Mouse (Mus musculus) MEL (cell line): ENCODE measurements at regions not wholly inside any gene's neighbourhood (a gene's known extent, or its start where the extent isn't known, plus 50 kb on each side); places are given as distances from the start of the nearest gene placed in this dataset.

ENCODE experiments used
- DNase-seq: peaks from one replicate; pipeline ENCODE4 v3.0.0; 2011; ENCODE audit warnings: low read depth, low spot score
- H3K27ac ChIP-seq: 2 replicates; pipeline ENCODE4 v1.5.1; 2012; ENCODE audit warnings: low read depth, mild to moderate bottlenecking, control low read depth, low read length, moderate library complexity; ENCODE audit not compliant: control insufficient read depth
- H3K27me3 ChIP-seq, 2 experiments: fragments of 150-350 bp in 1 of 2; sonication (generic) in 1 of 2; 2 replicates each; pipeline ENCODE4 v1.6.1; 2012; ENCODE audit warnings: low read length in 2 of 2, mild to moderate bottlenecking in 2 of 2, improper control_type of control experiment in 1 of 2, moderate library complexity in 1 of 2; ENCODE audit not compliant: insufficient read depth in 2 of 2, control insufficient read depth in 1 of 2
- H3K36me3 ChIP-seq, 2 experiments: 2 replicates each; pipeline ENCODE4 v1.6.1; 2012 to 2014; ENCODE audit warnings: low read length in 2 of 2, improper control_type of control experiment in 1 of 2, inconsistent platforms in 1 of 2, mild to moderate bottlenecking in 1 of 2; ENCODE audit not compliant: insufficient read depth in 2 of 2, control insufficient read depth in 1 of 2
- H3K4me1 ChIP-seq, 2 experiments: fragments of 150-350 bp in 1 of 2; sonication (generic) in 1 of 2; 2 replicates each; pipeline ENCODE4 v1.6.1; 2012; ENCODE audit warnings: low read length in 2 of 2, improper control_type of control experiment in 1 of 2, mild to moderate bottlenecking in 1 of 2; ENCODE audit not compliant: insufficient read depth in 2 of 2, control insufficient read depth in 1 of 2
- H3K4me3 ChIP-seq, 2 experiments: fragments of 150-350 bp in 1 of 2; sonication (generic) in 1 of 2; 2 replicates each; pipeline ENCODE4 v1.5.1; 2012; ENCODE audit warnings: low read depth in 2 of 2, low read length in 2 of 2, mild to moderate bottlenecking in 2 of 2, moderate library complexity in 2 of 2, control low read depth in 1 of 2, improper control_type of control experiment in 1 of 2; ENCODE audit not compliant: control insufficient read depth in 1 of 2, insufficient read depth in 1 of 2
- H3K79me2 ChIP-seq: 2 replicates; pipeline ENCODE4 v1.6.1; 2012; ENCODE audit warnings: mild to moderate bottlenecking, low read length, moderate library complexity; ENCODE audit not compliant: control insufficient read depth, poor library complexity, insufficient read depth
- H3K9ac ChIP-seq: 2 replicates; pipeline ENCODE4 v1.6.1; 2012; ENCODE audit warnings: low read depth, mild to moderate bottlenecking, control low read depth, low read length, moderate library complexity; ENCODE audit not compliant: control insufficient read depth, poor library complexity, severe bottlenecking
- H3K9me3 ChIP-seq: fragments of 150-350 bp; sonication (generic); replicated peaks from 2 replicates; pipeline ENCODE4 v1.6.1; 2012; ENCODE audit warnings: mild to moderate bottlenecking, low read length, improper control_type of control experiment, moderate library complexity; ENCODE audit not compliant: insufficient read depth
- BHLHE40 ChIP-seq: IDR thresholded peaks from 2 replicates; pipeline ENCODE4 v1.6.1; 2012; ENCODE audit warnings: low read depth, mild to moderate bottlenecking, inconsistent platforms, low read length, improper control_type of control experiment, borderline replicate concordance
- CHD1 ChIP-seq: IDR thresholded peaks from 2 replicates; pipeline ENCODE4 v1.6.1; 2012; ENCODE audit warnings: low read depth, mild to moderate bottlenecking, inconsistent platforms, low read length, improper control_type of control experiment
- CHD2 ChIP-seq: IDR thresholded peaks from 2 replicates; pipeline ENCODE4 v1.6.1; 2011; ENCODE audit warnings: low read length, improper control_type of control experiment
- CTCF ChIP-seq, 3 experiments: IDR thresholded peaks in 2 of 3; conservative IDR thresholded peaks in 1 of 3; 2 replicates each; pipeline ENCODE4 v1.5.1; 2011 to 2012; ENCODE audit warnings: low read length in 3 of 3, low read depth in 2 of 3, mild to moderate bottlenecking in 2 of 3, improper control_type of control experiment in 1 of 3, inconsistent platforms in 1 of 3, mixed read lengths in 1 of 3, moderate library complexity in 1 of 3; ENCODE audit not compliant: control insufficient read depth in 1 of 3, insufficient read depth in 1 of 3, poor library complexity in 1 of 3, severe bottlenecking in 1 of 3
- ELF1 ChIP-seq: IDR thresholded peaks from 2 replicates; pipeline ENCODE4 v1.6.1; 2014; ENCODE audit warnings: low read depth, mild to moderate bottlenecking, inconsistent platforms, low read length, improper control_type of control experiment, moderate library complexity
- GABPA ChIP-seq: IDR thresholded peaks from 2 replicates; pipeline ENCODE4 v1.6.1; 2012; ENCODE audit warnings: low read depth, mild to moderate bottlenecking, inconsistent platforms, low read length, improper control_type of control experiment, moderate library complexity
- HCFC1 ChIP-seq: IDR thresholded peaks from 2 replicates; pipeline ENCODE4 v1.6.1; 2012; ENCODE audit warnings: low read depth, mild to moderate bottlenecking, inconsistent platforms, low read length, improper control_type of control experiment, moderate library complexity
- MAFK ChIP-seq: IDR thresholded peaks from 2 replicates; pipeline ENCODE4 v1.6.1; 2011; ENCODE audit warnings: low read depth, mild to moderate bottlenecking, low read length, improper control_type of control experiment, borderline replicate concordance
- MAX ChIP-seq: IDR thresholded peaks from 2 replicates; pipeline ENCODE4 v1.6.1; 2011; ENCODE audit warnings: low read length, improper control_type of control experiment
- MAZ ChIP-seq: IDR thresholded peaks from 2 replicates; pipeline ENCODE4 v1.6.1; 2012; ENCODE audit warnings: low read depth, mild to moderate bottlenecking, inconsistent platforms, low read length, improper control_type of control experiment
- MXI1 ChIP-seq: IDR thresholded peaks from 2 replicates; pipeline ENCODE4 v1.6.1; 2011; ENCODE audit warnings: mild to moderate bottlenecking, low read depth, low read length, improper control_type of control experiment
- MYB ChIP-seq: IDR thresholded peaks from 2 replicates; pipeline ENCODE4 v1.6.1; 2011; ENCODE audit warnings: mild to moderate bottlenecking, low read depth, low read length, improper control_type of control experiment
- MYC ChIP-seq: IDR thresholded peaks from 2 replicates; pipeline ENCODE4 v1.6.1; 2011; ENCODE audit warnings: low read depth, mild to moderate bottlenecking, low read length, improper control_type of control experiment, moderate library complexity
- NELFE ChIP-seq: IDR thresholded peaks from 2 replicates; pipeline ENCODE4 v1.6.1; 2011; ENCODE audit warnings: low read depth, low read length, improper control_type of control experiment
- POLR2AphosphoS2 ChIP-seq: IDR thresholded peaks from 2 replicates; pipeline ENCODE4 v1.6.1; 2011; ENCODE audit warnings: low read length, improper control_type of control experiment
- POLR2AphosphoS5 ChIP-seq: IDR thresholded peaks from 2 replicates; pipeline ENCODE4 v1.6.1; 2012; ENCODE audit warnings: low read depth, borderline replicate concordance, mild to moderate bottlenecking, inconsistent platforms, low read length, moderate library complexity, mixed read lengths
- RAD21 ChIP-seq: IDR thresholded peaks from 2 replicates; pipeline ENCODE4 v1.6.1; 2011; ENCODE audit warnings: mild to moderate bottlenecking, low read depth, low read length, improper control_type of control experiment
- SIN3A ChIP-seq: IDR thresholded peaks from 2 replicates; pipeline ENCODE4 v1.6.1; 2012; ENCODE audit warnings: low read length, improper control_type of control experiment, inconsistent platforms
- TBP ChIP-seq: IDR thresholded peaks from 2 replicates; pipeline ENCODE4 v1.8.0; 2011; ENCODE audit warnings: low read depth, low read length, improper control_type of control experiment
- TCF12 ChIP-seq: IDR thresholded peaks from 2 replicates; pipeline ENCODE4 v1.6.1; 2014; ENCODE audit warnings: low read depth, mild to moderate bottlenecking, inconsistent platforms, low read length, improper control_type of control experiment, moderate library complexity
- UBTF ChIP-seq: IDR thresholded peaks from 2 replicates; pipeline ENCODE4 v1.6.1; 2012; ENCODE audit warnings: low read depth, mild to moderate bottlenecking, inconsistent platforms, low read length, improper control_type of control experiment, moderate library complexity, borderline replicate concordance; ENCODE audit not compliant: insufficient read depth
- USF1 ChIP-seq: IDR thresholded peaks from 2 replicates; pipeline ENCODE4 v1.6.1; 2014; ENCODE audit warnings: low read depth, mild to moderate bottlenecking, inconsistent platforms, low read length, improper control_type of control experiment, moderate library complexity
- ZMIZ1 ChIP-seq: IDR thresholded peaks from 2 replicates; pipeline ENCODE4 v1.6.1; 2012; ENCODE audit warnings: low read depth, mild to moderate bottlenecking, inconsistent platforms, low read length, improper control_type of control experiment, moderate library complexity
- ZNF384 ChIP-seq: IDR thresholded peaks from 2 replicates; pipeline ENCODE4 v1.6.1; 2012; ENCODE audit warnings: low read depth, mild to moderate bottlenecking, inconsistent platforms, low read length, improper control_type of control experiment

DNA sequence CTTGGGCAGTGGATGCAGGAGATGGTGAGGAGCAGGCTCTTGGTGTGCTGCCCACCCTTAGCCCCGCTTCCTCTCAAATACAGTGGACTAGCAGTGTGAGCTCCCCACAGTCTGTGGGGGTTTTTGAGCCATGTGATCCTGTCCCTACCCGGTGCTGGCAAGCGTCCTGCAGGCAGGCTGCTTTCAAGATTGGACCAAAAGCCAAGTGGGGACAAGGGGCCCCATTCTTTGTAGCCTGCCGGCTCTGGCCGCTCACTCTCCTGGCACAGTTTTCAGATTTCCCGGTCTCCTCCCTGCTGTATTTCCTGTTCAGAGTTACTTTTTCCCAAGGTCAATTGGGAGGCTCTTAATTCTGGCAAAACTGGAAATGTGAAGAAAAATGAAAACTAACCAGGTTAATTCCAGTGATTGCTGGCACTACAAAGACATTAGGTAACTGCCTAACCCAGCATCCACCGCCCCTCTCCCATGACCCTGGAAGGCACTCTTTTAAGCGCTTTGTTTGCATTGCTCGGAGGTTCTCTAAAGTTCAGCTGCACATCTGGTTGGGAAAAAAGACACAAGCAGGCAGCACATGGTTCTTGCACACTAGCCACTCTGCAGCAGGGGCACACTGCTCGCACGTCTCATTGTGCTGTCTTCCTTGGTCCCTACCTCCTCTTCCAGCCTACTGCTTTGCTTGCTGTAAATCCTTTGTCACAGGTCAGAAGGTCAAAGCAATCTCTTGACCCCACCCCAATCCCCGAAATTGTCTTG is 105.6 kb downstream of the Rassf10 start:
- DNase-seq, result no peak

DNA sequence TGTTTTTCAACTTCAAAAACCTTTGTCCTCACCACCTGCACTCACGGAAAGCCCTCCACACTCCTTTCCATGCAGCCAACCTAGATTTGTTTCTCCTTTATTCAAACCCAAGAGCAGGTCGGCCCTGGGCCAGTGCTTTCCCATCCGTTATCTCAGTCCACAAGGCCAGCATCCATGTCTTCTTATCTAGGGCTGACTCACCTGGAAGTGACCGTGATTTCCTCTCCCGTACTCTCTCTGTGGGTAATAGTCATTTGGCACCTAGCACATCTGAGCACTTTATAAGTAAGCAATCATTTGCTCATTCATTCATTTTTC is 106.2 kb downstream of the Rassf10 start:
- Histone ChIP-seq H3K9me3 (no peaks in the 10 kb centered on the region), H3K9ac (no peak overlapping the region), H3K79me2 (no peaks in the 10 kb centered on the region), H3K4me1 (no peaks in the 10 kb centered on the region), H3K4me3 (no peak overlapping the region), H3K27ac (no peak overlapping the region), H3K27me3 (no peaks in the 10 kb centered on the region), H3K36me3 (no peaks in the 10 kb centered on the region)
- TF ChIP-seq TCF12 (no peak), NELFE (no peak), POLR2AphosphoS5 (no peak), CHD1 (no peak), CTCF (IDR thresholded peaks at IDR 0.05 in 2 of 3, conservative IDR thresholded peaks at IDR 0.05 in 1 of 3; ENCODE audit: control insufficient read depth in 1 of 3, insufficient read depth in 1 of 3, low read depth in 2 of 3, low read length in 3 of 3, poor library complexity in 1 of 3, severe bottlenecking in 1 of 3) (no peak), CHD2 (no peak), ZMIZ1 (no peak), MXI1 (no peak), MAFK (no peak), POLR2AphosphoS2 (no peak), RAD21 (no peak), ZNF384 (no peak), TBP (no peak), SIN3A (no peak), MYC (no peak), GABPA (no peak), MAX (no peak)
- no peak for DNase-seq

More for the DNA sequence above, 105.6 kb downstream of the Rassf10 start:
- H3K4me3 ChIP-seq, result no peak overlapping the region
- H3K27ac ChIP-seq, result no peak overlapping the region
- no peaks in the 10 kb centered on the region for H3K4me1 ChIP-seq
- H3K9me3 ChIP-seq, result no peaks in the 10 kb centered on the region
- no peaks in the 10 kb centered on the region for H3K79me2 ChIP-seq
- H3K27me3 ChIP-seq, result no peaks in the 10 kb centered on the region
- no peaks in the 10 kb centered on the region for H3K36me3 ChIP-seq
- TF ChIP-seq MYB (no peak), MAX (no peak), ELF1 (no peak), USF1 (no peak), NELFE (no peak), GABPA (no peak), POLR2AphosphoS2 (no peak), MYC (no peak), BHLHE40 (no peak), HCFC1 (no peak), SIN3A (no peak), MXI1 (no peak), UBTF (no peak), ZNF384 (no peak), CTCF (IDR thresholded peaks at IDR 0.05 in 2 of 3, conservative IDR thresholded peaks at IDR 0.05 in 1 of 3; ENCODE audit: control insufficient read depth in 1 of 3, insufficient read depth in 1 of 3, low read depth in 2 of 3, low read length in 3 of 3, poor library complexity in 1 of 3, severe bottlenecking in 1 of 3) (no peak), CHD2 (no peak), TCF12 (no peak), MAZ (no peak), CHD1 (no peak)
- H3K9ac ChIP-seq, result no peak overlapping the region
